Mouse (Mus musculus) heart, adult 2 months (tissue): Measurements from ENCODE around the gene Gm9747. TPM values are rescaled to one million over a fixed set of nuclear protein-coding genes. Genes with fewer than 3 reads are reported as not detected.

Source experiments
- DNase-seq, 2 experiments: peaks; one replicate each; pipeline ENCODE4 v3.0.0; 2021
- H3K27ac ChIP-seq: fragments of 200-600 bp; 2 replicates; pipeline ENCODE4 v1.8.1; 2022
- H3K27me3 ChIP-seq: fragments of 200-500 bp; 2 replicates; pipeline ENCODE4 v1.6.1; 2012; ENCODE audit warnings: mild to moderate bottlenecking, low read length, inconsistent platforms, mixed read lengths; ENCODE audit not compliant: control insufficient read depth, insufficient read depth
- H3K36me3 ChIP-seq: fragments of 200-500 bp; 2 replicates; pipeline ENCODE4 v1.6.1; 2012; ENCODE audit warnings: low read length, inconsistent platforms; ENCODE audit not compliant: control insufficient read depth, insufficient read depth
- H3K4me1 ChIP-seq: fragments of 200-500 bp; 2 replicates; pipeline ENCODE4 v1.6.1; 2011; ENCODE audit warnings: low read length; ENCODE audit not compliant: control insufficient read depth, insufficient read depth
- H3K4me3 ChIP-seq: fragments of 200-600 bp; 2 replicates; pipeline ENCODE4 v1.8.1; 2022
- H3K79me2 ChIP-seq: fragments of 200-500 bp; replicated peaks from 2 replicates; pipeline ENCODE4 v1.6.1; 2012; ENCODE audit warnings: mild to moderate bottlenecking, inconsistent platforms, low read length, moderate library complexity, mixed read lengths; ENCODE audit not compliant: control insufficient read depth, insufficient read depth
- H3K9ac ChIP-seq: fragments of 200-500 bp; 2 replicates; pipeline ENCODE4 v1.6.1; 2012; ENCODE audit warnings: low read depth, mild to moderate bottlenecking, control low read depth, inconsistent platforms, low read length, mixed read lengths
- CTCF ChIP-seq: fragments of 200-600 bp; IDR thresholded peaks from 2 replicates; pipeline ENCODE4 v1.8.1; 2022; ENCODE audit warnings: antibody characterized with exemption, mild to moderate bottlenecking, moderate library complexity
- EP300 ChIP-seq: fragments of 200-500 bp; IDR thresholded peaks from 2 replicates; pipeline ENCODE4 v1.6.1; 2011; ENCODE audit warnings: low read depth, low read length, control low read depth; ENCODE audit not compliant: insufficient read depth
- POLR2A ChIP-seq: fragments of 200-500 bp; IDR thresholded peaks from 2 replicates; pipeline ENCODE4 v1.6.1; 2011; ENCODE audit warnings: mild to moderate bottlenecking, low read depth, low read length, control low read depth; ENCODE audit not compliant: insufficient read depth
- WGBS: fragments of 180-500 bp; shearing (Covaris S2); methylation state at CpG from one replicate; pipeline ENCODE4 v1.1.7; 2018; 5-methylcytosine and 5-hydroxymethylcytosine counted together
- intact Hi-C: fragments of 180-260 bp; cut with DNase I; formaldehyde crosslinking; loops from one replicate; pipeline ENCODE4 v1.15.1; 2025
- polyA plus RNA-seq: library from polyadenylated mRNA; depleted of rRNA; stranded (reverse); fragments of >200 nt; gene quantifications from 2 replicates; pipeline ENCODE4 v1.2.3, GENCODE M21; 2012
- total RNA-seq, 2 experiments: library from RNA; stranded (reverse); gene quantifications; 2 replicates each; pipeline ENCODE4 v1.2.3; 2021

Gm9747 gene
- total and polyA plus RNA-seq, 3 experiments: 0.04 TPM; not detected in 2

GRCm38 (mm10) chr1:82234616-82235015, 1.7 kb downstream of the Gm9747 start:
- TF ChIP-seq POLR2A (no peak), EP300 (no peak), CTCF (no peak)
- peaks cover 5% of the 10 kb centered on the region for H3K36me3 ChIP-seq
- no peak overlapping the region for H3K4me3 ChIP-seq
- WGBS: 90% methylated on average over 3 of the region's 3 CpGs
- DNase-seq: no peak
- no peak overlapping the region for H3K27ac ChIP-seq
- H3K4me1 ChIP-seq: peaks cover 1% of the 10 kb centered on the region; the same call in 1 of the 2 replicates
- no peaks in the 10 kb centered on the region for H3K79me2 ChIP-seq
- H3K9ac ChIP-seq: no peak overlapping the region
- no peaks in the 10 kb centered on the region for H3K27me3 ChIP-seq
- intact Hi-C loops: no loop called here

GRCm38 (mm10) chr1:82235455-82236104, 2.7 kb downstream of the Gm9747 start:
- TF ChIP-seq POLR2A (no peak), CTCF (no peak), EP300 (no peak)
- 79% methylated on average over 3 of the region's 3 CpGs for WGBS
- intact Hi-C loops: no loop called here
- H3K79me2 ChIP-seq: no peaks in the 10 kb centered on the region
- H3K9ac ChIP-seq: no peak overlapping the region
- H3K27ac ChIP-seq: no peak overlapping the region
- no peak for DNase-seq
- peaks cover 7% of the 10 kb centered on the region for H3K4me1 ChIP-seq
- H3K36me3 ChIP-seq: peaks cover 5% of the 10 kb centered on the region
- H3K27me3 ChIP-seq: no peaks in the 10 kb centered on the region
- no peak overlapping the region for H3K4me3 ChIP-seq

GRCm38 (mm10) chr1:82238245-82238644, 5.3 kb downstream of the Gm9747 start:
- Histone ChIP-seq H3K27ac (no peak overlapping the region), H3K4me1 (peaks cover 10% of the 10 kb centered on the region), H3K27me3 (no peaks in the 10 kb centered on the region), H3K4me3 (no peak overlapping the region), H3K9ac (no peak overlapping the region), H3K36me3 (peaks cover 14% of the 10 kb centered on the region), H3K79me2 (no peaks in the 10 kb centered on the region)
- 62% methylated on average over 4 of the region's 4 CpGs for WGBS
- TF ChIP-seq POLR2A (no peak), EP300 (no peak), CTCF (no peak)
- no peak for DNase-seq
- intact Hi-C loops: no loop called here

GRCm38 (mm10) chr1:82239409-82240201, 6.7 kb downstream of the Gm9747 start:
- intact Hi-C loops: loop anchor here (5.0 kb wide), 2 partner anchors 37 to 43 kb away; no protein-coding TSS in a partner anchor
- Histone ChIP-seq H3K27ac (no peak overlapping the region; the same call in none of the 2 replicates), H3K79me2 (no peaks in the 10 kb centered on the region), H3K27me3 (no peaks in the 10 kb centered on the region), H3K36me3 (peaks cover 14% of the 10 kb centered on the region), H3K4me3 (no peak overlapping the region), H3K9ac (no peak overlapping the region), H3K4me1 (peaks cover 13% of the 10 kb centered on the region)
- TF ChIP-seq POLR2A: no peak
- TF ChIP-seq CTCF: no peak
- 0 out of 2 replicates have a peak, but pooled peaks have one; percentile 36 for TF ChIP-seq EP300
- 47% methylated on average over 3 of the region's 3 CpGs for WGBS
- DNase-seq: peak in 1 of 2 experiments; percentile 12

GRCm38 (mm10) chr1:82243260-82243825, 10.4 kb downstream of the Gm9747 start:
- DNase-seq: peak; percentile 33 to 67
- H3K4me1 ChIP-seq: peaks cover 16% of the 10 kb centered on the region
- H3K27me3 ChIP-seq: no peaks in the 10 kb centered on the region
- no peak overlapping the region for H3K4me3 ChIP-seq
- no peaks in the 10 kb centered on the region for H3K79me2 ChIP-seq
- peak overlapping the region; percentile 72 for H3K27ac ChIP-seq
- peaks cover 19% of the 10 kb centered on the region for H3K36me3 ChIP-seq
- WGBS: 51% methylated on average over 6 of the region's 6 CpGs
- no peak overlapping the region for H3K9ac ChIP-seq
- TF ChIP-seq EP300: 0 out of 2 replicates have a peak, but pooled peaks have one; percentile 64
- no peak for TF ChIP-seq POLR2A
- no peak for TF ChIP-seq CTCF
- intact Hi-C loops: loop anchor here (5.0 kb wide), 2 partner anchors 39 to 41 kb away; no protein-coding TSS in a partner anchor

- H3K4me3 ChIP-seq: no peak overlapping the region
- no peak for TF ChIP-seq POLR2A
- 22% methylated on average over 5 of the region's 5 CpGs for WGBS
- peaks cover 12% of the 10 kb centered on the region for H3K4me1 ChIP-seq
- no peaks in the 10 kb centered on the region for H3K27me3 ChIP-seq
- no peak overlapping the region for H3K9ac ChIP-seq
- intact Hi-C loops: loop anchor here (2.0 kb wide), 1 partner anchor 14 kb away; no protein-coding TSS in a partner anchor
- no peaks in the 10 kb centered on the region; the same call in 1 of the 2 replicates for H3K79me2 ChIP-seq
- no peak for DNase-seq
- H3K27ac ChIP-seq: no peak overlapping the region
- H3K36me3 ChIP-seq: peaks cover 17% of the 10 kb centered on the region
Observed at GRCm38 (mm10) chr1:82245002-82245401, 12.1 kb downstream of the Gm9747 start.
